Mouse (Mus musculus): ENCODE measurements around the gene Crybb2.

DNA sequence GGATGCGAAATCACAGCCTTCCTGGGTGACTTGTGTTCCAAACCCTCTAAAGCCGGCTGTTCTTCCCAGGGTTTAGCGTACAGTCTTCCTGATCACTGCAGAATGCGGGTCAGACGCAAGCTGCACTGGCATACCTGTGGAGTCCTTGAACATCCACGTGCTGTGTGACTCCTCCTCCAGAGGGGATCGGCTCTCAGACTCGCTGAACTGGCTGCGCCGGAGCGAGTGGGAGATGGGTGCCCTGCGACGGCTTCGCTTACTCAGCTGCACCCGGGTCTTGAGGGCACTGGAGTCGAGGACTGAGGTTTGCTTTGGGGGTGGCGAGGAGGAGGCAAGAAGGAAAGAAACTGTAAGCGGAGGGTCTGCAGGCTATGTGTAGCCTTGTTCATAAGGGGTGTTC, 25.5 kb upstream of the Crybb2 start:
- TF ChIP-seq CTCF (conservative IDR thresholded peaks at IDR 0.05; ENCODE audit: low read length) = no peak
- TF ChIP-seq POU5F1 (IDR thresholded peaks at IDR 0.05; ENCODE audit: borderline replicate concordance, low read length) = no peak
- TF ChIP-seq NANOG (IDR thresholded peaks at IDR 0.05; ENCODE audit: borderline replicate concordance, low read length) = no peak
